Mouse (Mus musculus) ES-E14 (cell line): ENCODE measurements around the gene Gm48552. TPM values are rescaled to one million over a fixed set of nuclear protein-coding genes. Genes with fewer than 3 reads are reported as not detected.

ENCODE experiments used
- DNase-seq: peaks from one replicate; pipeline ENCODE4 v3.0.0-alpha.2; 2013; ENCODE audit warnings: low read depth, low spot score
- H3K27ac ChIP-seq: 2 replicates; pipeline ENCODE4 v1.5.1; 2012; ENCODE audit warnings: low read depth, mild to moderate bottlenecking, low read length, moderate library complexity, mixed read lengths; ENCODE audit not compliant: poor library complexity, insufficient read depth, severe bottlenecking
- H3K36me3 ChIP-seq: 2 replicates; pipeline ENCODE4 v1.6.1; 2012; ENCODE audit warnings: mild to moderate bottlenecking, low read length, moderate library complexity, mixed read lengths; ENCODE audit not compliant: control insufficient read depth, poor library complexity, insufficient read depth, severe bottlenecking
- H3K4me1 ChIP-seq, 2 experiments: fragments of 150-350 bp in 1 of 2; sonication (generic) in 1 of 2; 2 replicates each; pipeline ENCODE4 v1.6.1; 2012; ENCODE audit warnings: low read length in 2 of 2, mild to moderate bottlenecking in 1 of 2, mixed read lengths in 1 of 2; ENCODE audit not compliant: control insufficient read depth in 2 of 2, insufficient read depth in 2 of 2, poor library complexity in 1 of 2
- H3K4me3 ChIP-seq, 2 experiments: fragments of 150-350 bp in 1 of 2; sonication (generic) in 1 of 2; 2 replicates each; pipeline ENCODE4 v1.5.1; 2012; ENCODE audit warnings: low read length in 2 of 2, low read depth in 1 of 2, mild to moderate bottlenecking in 1 of 2, mixed read lengths in 1 of 2; ENCODE audit not compliant: insufficient read depth in 1 of 2, poor library complexity in 1 of 2, severe bottlenecking in 1 of 2
- H3K9ac ChIP-seq: 2 replicates; pipeline ENCODE4 v1.6.1; 2012; ENCODE audit warnings: low read depth, mild to moderate bottlenecking, low read length, mixed read lengths; ENCODE audit not compliant: poor library complexity, insufficient read depth, severe bottlenecking
- H3K9me3 ChIP-seq: fragments of 150-350 bp; sonication (generic); 2 replicates; pipeline ENCODE4 v1.6.1; 2012; ENCODE audit warnings: low read depth, mild to moderate bottlenecking, low read length; ENCODE audit not compliant: control insufficient read depth, insufficient read depth
- CHD2 ChIP-seq: IDR thresholded peaks from 2 replicates; pipeline ENCODE4 v1.6.1; 2014; ENCODE audit warnings: mild to moderate bottlenecking, low read depth, low read length, inconsistent platforms
- HCFC1 ChIP-seq: IDR thresholded peaks from 2 replicates; pipeline ENCODE4 v1.6.1; 2012; ENCODE audit warnings: low read length, inconsistent platforms, borderline replicate concordance; ENCODE audit not compliant: insufficient read depth
- MAFK ChIP-seq: IDR thresholded peaks from 2 replicates; pipeline ENCODE4 v1.6.1; 2014; ENCODE audit warnings: mild to moderate bottlenecking, low read depth, low read length, inconsistent platforms; ENCODE audit not compliant: insufficient read depth
- ZC3H11A ChIP-seq: IDR thresholded peaks from 2 replicates; pipeline ENCODE4 v1.6.1; 2012; ENCODE audit warnings: low read depth, mild to moderate bottlenecking, inconsistent platforms, low read length, borderline replicate concordance
- ZNF384 ChIP-seq: IDR thresholded peaks from 2 replicates; pipeline ENCODE4 v1.6.1; 2012; ENCODE audit warnings: low read depth, low read length, inconsistent platforms
- in situ Hi-C, 2 experiments: fragments of 600-800 bp; cut with MboI; formaldehyde crosslinking; loops; one replicate each; pipeline ENCODE4 v1.15.1; 2025; ENCODE audit warnings: low sequenced_read_pairs in 2 of 2, inconsistent platforms in 1 of 2; ENCODE audit not compliant: unreplicated experiment in 2 of 2
- total RNA-seq: library from RNA; depleted of rRNA; stranded (reverse); fragments of 300-350 nt; gene quantifications from 2 replicates; pipeline ENCODE4 v1.2.3, GENCODE M21; 2012

Gene Gm48552
- total RNA-seq, 1 experiment, result 2.5 TPM

GRCm38 (mm10) chr10:81377793-81378552, 10.8 kb upstream of the Gm48552 start, which contains the start of gene Fzr1:
Fzr1 (minus strand) TSS chr10:81378516.
- in situ Hi-C loops, result no loop called here
- DNase-seq, result no peak

GRCm38 (mm10) chr10:81378553-81379182, 10.1 kb upstream of the Gm48552 start:
- Histone ChIP-seq H3K4me1 (peaks cover 6% of the 10 kb centered on the region in 2 experiments; a peak in 2 of 4 replicates), H3K4me3 (peak overlapping the region; percentile 78 to 87), H3K27ac (peak overlapping the region; percentile 33), H3K36me3 (peaks cover 16% of the 10 kb centered on the region; the same call in 1 of the 2 replicates), H3K9ac (peak overlapping the region; percentile 70), H3K9me3 (no peaks in the 10 kb centered on the region)
- in situ Hi-C loops, result no loop called here
- TF ChIP-seq ZC3H11A, result no peak
- DNase-seq, result peak; percentile 100

More at GRCm38 (mm10) chr10:81377793-81378552, 10.8 kb upstream of the Gm48552 start, which contains the start of gene Fzr1:
- H3K4me3 ChIP-seq, result peak within 1 kb of the TSS; percentile 78 to 87
- peaks cover 6% of the 10 kb centered on the region in 2 experiments; a peak in 2 of 4 replicates for H3K4me1 ChIP-seq
- H3K9ac ChIP-seq, result peak within 1 kb of the TSS; percentile 91
- no peaks in the 10 kb centered on the region for H3K9me3 ChIP-seq
- H3K36me3 ChIP-seq, result peaks cover 19% of the 10 kb centered on the region; the same call in 1 of the 2 replicates
- TF ChIP-seq ZNF384 (no peak), HCFC1 (no peak), ZC3H11A (no peak), CHD2 (no peak), MAFK (no peak)
- H3K27ac ChIP-seq, result peak within 1 kb of the TSS; percentile 61

GRCm38 (mm10) chr10:81379183-81379553, 9.6 kb upstream of the Gm48552 start:
- H3K36me3 ChIP-seq, result peaks cover 11% of the 10 kb centered on the region; the same call in 1 of the 2 replicates
- no peaks in the 10 kb centered on the region for H3K9me3 ChIP-seq
- peak overlapping the region; percentile 57 to 68 for H3K4me3 ChIP-seq
- in situ Hi-C loops, result no loop called here
- no peak for TF ChIP-seq CHD2
- no peak for TF ChIP-seq HCFC1
- H3K4me1 ChIP-seq, result peaks cover 6% of the 10 kb centered on the region in 2 experiments; a peak in 2 of 4 replicates
- H3K27ac ChIP-seq, result peak overlapping the region; percentile 33
- H3K9ac ChIP-seq, result peak overlapping the region; percentile 70
- DNase-seq, result no peak

- in situ Hi-C loops, result no loop called here
- Histone ChIP-seq H3K9ac (no peak overlapping the region), H3K36me3 (peaks cover 7% of the 10 kb centered on the region; the same call in 1 of the 2 replicates), H3K27ac (no peak overlapping the region), H3K4me1 (peaks cover 6% of the 10 kb centered on the region in 2 experiments; a peak in 2 of 4 replicates), H3K9me3 (no peaks in the 10 kb centered on the region), H3K4me3 (no peak overlapping the region)
- no peak for DNase-seq
- TF ChIP-seq CHD2 (no peak), ZC3H11A (no peak), HCFC1 (no peak), MAFK (no peak), ZNF384 (no peak)
Observed at GRCm38 (mm10) chr10:81379809-81380378, 8.9 kb upstream of the Gm48552 start.
